Mouse (Mus musculus) yolk sac, embryonic 10.5 days (tissue): ENCODE results near the gene Slc1a2.

Source experiments
- DNase-seq: peaks from one replicate; pipeline ENCODE4 v3.0.0-alpha.2; 2017; ENCODE audit warnings: low spot score

Slc1a2 gene

DNA sequence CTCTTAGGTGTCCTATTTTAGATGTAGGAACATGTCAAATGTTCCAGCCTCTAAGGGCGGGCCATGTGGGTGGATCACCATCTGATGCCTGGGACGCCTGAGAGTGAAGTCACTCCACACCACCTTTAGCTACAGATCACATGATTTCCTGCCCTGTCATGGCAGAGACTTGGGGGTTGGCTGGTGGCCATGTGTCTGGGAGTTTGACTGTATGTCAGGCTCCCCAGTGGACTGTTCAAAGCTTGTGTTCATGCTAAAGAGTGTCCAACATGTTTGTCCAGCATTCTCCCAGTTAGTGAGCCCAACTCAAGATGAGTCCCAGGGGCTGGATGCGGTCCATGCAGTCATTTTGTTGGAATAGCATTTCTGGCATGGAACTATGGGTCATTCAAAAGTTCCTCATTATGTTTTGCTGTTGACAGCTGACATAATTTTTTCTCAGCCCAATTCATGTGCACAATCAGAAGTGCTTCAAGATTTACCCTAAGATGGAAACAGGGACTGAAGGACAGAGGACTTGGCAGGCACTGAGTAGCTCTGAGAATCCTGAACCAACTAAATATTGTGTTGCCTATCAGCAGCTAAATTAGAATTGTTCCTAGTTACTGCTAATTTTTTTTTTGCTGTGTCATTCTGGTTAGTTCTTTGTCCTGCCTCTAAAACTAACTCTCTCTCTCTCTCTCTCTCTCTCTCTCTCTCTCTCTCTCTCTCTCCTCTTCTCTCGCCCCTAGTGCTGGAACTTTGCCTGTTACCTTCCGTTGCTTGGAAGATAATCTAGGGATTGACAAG lies 102.0 kb downstream of the Slc1a2 start:
- no peak for DNase-seq

DNA sequence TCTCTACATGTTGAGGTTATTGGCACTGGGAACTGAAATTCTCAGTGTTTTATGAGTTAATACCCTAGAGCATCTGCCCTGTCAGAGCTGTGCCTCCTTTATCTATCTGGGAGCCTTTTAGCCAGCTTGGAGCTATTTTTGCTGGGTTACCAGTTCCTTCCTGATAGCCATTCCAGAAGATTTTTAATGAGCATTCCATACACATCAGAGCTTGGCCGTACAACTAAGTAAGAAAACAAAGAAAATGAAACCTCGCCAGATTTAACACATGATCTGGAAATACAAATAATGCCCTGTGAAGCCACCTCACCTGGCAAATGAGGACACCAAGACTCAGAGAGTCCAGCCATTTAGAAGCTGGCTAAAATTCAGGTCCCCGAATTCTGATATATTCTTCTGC lies 104.7 kb downstream of the Slc1a2 start:
- no peak for DNase-seq

DNA sequence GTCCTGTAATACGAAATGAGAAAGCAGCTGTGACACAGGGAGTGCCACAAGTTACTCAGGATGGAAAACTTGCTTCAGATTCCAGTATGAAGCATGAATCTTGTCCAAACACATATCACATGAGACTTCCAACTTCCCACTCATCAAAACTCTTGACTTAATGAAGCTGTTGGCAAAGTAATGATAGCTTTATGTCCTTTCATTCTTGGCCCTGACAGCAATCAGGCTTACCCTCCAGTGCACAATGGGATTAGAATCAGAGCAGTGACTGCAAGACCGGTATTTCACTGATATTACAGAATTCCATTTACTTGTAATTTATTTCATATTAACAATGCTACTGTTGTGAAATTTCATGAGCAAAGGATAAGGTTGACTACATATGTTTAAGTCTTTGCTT lies 105.5 kb downstream of the Slc1a2 start:
- DNase-seq = no peak

DNA sequence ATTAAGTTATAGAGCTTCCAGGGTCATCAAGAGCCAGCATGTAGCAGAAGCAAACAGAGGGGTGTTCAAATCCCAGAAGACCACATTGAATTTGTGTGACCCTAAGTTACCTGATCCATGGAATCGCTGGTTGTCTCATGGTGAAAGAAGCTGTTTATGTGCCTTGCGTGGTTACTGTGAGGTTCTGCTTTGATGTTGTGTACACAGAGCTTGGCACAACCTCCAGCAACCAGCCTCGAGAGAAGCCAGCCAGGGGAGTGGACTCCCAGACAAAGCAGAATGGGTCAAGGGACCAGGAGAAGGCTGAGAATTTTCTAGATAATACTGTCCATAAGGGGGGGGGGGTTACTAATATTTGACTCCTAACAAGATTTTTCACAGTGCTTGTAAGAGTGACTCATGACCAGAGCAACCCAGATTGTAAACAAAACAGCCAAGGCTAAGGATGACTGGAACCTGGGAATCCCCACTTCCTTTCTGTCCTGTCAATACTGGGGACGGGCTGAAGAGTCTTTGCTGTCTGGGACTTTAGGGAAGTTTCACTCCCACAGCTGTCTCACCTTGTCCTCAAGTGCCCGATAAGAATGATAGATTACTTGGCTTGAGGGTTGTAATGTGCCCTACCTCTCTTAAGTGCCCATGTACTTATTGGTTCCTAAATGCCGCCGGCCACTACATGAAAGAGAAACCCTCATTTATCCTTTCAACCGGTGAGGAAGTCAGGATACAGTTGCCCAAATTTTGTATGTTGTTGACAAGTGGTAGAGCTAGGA lies 106.3 kb downstream of the Slc1a2 start:
- DNase-seq = no peak

DNA sequence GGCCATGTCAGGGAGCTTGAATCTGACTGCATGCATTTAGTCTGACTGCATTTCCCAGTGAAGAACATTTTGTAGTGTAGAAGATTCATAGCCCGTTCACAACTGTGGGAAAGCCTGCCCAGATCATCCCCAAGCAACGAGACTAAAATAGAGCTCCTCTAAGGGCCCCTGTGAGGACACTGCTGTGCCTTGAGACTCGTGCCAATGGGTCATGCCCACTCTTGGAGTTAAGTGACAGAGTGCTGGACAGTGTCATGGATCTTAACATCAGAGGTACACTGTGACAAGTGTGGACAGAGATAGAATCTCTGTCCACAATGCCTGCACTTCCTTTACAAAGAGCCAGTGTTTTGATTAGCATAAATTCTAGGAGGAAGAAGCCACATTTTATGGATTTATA lies 109.8 kb downstream of the Slc1a2 start:
- DNase-seq = no peak

DNA sequence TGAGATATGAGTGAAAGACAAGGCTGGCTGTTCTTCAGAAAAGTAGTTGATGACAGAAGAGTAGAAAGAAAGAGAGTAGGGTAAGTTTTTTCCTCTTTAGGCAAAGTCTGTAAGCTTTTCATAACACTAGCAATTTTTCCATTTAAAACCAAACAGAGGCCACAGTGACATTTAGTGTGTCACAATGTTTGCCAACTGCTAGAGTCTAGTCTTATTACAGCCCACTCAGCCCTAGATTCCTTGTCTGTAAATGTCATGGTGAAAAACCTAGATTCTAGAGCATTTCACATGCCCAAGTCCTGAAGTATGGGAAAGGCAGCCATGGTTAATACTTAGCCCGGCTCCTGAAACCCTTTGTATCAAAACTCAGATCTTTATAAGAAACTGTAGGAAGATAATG lies 112.8 kb downstream of the Slc1a2 start:
- DNase-seq = no peak

DNA sequence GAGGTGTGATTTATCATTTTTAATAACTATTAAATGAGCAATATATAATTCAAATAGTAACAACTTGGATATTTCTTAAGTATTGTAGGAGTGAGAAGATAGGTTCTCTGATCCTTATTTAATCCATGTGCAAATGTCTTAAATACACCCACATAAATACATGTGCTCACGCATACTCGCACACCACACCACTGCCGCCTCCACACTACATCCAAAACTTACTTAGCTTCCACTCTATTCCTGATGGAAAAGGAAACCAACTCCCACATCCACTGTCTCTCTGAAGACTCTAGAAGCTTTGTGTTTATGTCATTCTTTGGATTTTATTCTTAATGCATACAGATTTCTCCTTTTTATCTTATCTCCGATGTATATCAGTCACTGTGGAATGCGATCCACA lies 113.8 kb downstream of the Slc1a2 start:
- no peak for DNase-seq

DNA sequence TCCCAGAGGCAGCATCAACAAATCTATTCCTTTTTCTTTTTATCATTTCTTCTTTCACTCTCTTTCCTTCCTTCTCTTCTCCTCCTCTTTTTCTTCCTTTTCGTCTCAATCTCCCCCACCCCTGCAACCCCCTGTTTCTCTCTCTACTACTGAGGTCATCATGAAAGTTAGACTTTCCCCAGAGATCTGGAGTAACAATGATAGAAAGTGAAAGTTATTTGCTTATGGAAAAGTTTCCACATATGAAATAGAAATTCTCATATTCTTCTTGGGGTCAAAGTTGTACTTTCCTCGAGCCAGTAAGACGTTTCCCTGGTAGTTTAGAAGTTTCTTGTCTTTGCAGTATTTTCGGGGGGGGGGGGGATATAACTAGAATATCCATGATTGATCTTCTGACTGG lies 116.2 kb downstream of the Slc1a2 start:
- DNase-seq = no peak

DNA sequence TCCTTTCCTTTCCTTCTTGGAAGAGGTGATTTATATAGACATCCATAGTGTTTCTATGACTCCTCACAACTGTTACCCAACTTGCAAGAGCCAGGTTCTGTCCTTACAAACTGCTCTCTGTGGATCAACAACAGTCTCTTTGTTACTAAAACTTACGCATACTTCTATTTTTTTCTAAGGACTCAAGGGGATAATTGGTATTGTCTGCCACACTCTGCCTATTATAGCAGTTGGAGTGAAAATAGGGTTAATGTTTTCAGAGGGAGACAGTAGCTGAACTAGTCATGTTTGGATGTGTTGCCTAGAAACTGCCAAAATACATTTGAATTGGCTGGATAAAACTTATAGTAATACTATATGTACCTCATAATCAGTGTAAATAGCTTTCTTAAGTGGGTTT lies 117.1 kb downstream of the Slc1a2 start:
- DNase-seq = no peak

DNA sequence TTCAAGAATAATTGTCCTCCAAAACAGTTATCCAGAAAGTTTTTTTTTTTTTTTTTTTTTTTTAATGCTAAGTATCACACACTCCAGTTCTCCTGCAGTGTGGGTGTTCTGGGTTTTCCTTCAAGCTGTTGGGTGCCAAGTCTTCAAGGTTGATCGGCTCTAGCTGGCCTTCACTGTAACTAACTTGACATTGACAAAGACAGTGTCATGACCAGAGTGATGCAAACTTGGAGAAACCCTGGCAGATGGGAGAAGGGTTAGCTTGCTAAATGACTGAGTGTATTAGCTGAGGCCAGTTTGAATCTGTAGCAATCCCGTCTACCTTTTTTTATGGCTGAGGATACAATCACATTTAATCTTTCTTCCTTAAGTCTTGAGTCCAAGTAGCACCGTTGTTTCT lies 119.7 kb downstream of the Slc1a2 start:
- DNase-seq = no peak

DNA sequence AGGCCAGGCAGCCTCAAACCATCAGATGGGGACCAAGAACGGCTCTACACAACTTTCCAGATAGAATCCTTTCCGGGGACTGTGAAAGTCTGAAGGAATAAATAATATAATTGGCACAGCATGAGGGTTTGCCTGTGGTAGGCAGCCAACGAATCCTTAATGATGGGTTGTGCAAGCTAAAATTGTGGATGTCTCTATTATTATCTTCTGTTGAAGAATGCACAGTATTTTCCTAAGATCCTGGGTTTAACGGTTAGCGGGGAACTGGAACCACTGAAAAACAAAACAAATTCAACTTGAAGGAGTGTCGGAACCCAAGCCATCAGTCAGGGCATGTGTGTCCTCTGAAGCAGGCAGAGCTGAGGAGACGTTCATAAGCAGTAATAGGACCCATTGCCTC lies 124.3 kb downstream of the Slc1a2 start:
- DNase-seq = no peak

DNA sequence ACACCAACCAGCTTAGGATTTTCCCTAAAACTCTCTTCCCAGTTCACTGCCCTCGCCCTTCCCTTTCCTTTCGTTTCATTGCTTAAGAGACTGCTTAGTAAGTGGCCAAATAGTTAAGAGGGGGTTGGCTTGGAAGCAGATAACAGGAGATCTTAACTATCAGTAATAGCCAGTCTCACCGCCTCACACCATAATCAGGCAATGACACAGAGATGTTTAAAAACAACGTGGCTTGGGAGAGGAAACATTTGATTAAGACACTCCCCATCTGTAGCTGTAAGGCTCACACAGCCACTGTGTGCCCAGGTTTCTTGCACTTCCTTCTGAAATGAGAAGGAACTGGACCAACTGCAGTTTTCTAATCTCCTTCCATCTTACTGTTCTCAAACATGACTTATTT lies 127.2 kb downstream of the Slc1a2 start:
- no peak for DNase-seq

DNA sequence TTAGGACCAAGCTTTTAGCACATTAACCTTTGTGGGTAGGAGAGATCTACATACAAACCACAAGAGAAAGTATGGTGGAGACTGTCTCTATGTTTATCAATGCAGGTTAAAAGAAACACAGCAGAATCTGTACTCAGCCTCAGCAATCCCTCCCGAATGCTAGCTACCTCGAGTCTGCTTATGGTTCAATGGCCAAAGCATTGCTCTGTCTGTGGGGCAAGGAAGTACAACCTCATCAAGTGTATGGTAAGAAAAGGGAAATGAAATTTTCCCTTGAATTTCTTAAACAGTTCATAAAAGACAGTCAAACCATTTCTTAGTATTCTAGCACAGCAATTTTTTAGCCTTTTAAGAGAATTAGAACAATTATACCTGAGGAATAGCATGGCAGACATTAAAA lies 133.2 kb downstream of the Slc1a2 start:
- no peak for DNase-seq

DNA sequence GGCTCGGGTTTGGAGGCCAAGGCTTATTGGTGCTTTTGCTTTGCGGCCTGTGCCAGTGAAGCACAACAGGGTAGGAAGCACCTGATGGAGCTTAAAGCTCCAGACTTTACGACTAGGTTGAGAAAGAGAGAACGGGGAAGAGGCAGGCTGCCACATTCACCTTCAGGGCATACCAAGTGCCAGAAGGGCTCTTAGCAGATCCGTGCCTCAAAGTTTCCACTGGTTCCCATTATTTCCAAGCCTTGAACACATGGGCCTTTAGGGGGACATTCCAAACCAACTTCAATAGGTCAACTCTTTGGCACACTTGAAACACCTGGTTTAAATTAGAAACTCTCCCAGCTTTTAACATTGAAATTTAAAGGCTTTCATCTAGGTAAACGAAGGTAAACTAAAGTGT lies 134.3 kb downstream of the Slc1a2 start:
- no peak for DNase-seq

DNA sequence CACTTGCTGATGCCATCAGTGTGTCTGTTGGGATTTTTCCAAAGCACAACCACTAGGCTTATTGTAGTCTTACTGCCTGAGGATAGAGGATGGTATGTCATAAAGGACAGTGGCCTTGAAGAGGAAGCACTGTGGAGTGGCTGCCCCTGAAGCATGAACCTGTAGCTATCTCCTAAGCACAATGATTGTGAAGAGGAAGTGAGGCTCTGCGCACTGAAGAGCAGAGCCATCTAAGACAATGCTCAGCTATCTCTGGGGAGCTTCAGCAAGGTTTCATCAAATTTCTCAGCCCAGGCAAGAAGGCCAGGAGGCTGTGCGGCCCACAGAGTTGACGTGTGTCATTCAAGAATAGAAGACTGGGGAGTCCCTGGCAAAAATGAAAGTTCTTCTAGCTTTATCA lies 136.6 kb downstream of the Slc1a2 start:
- no peak for DNase-seq

DNA sequence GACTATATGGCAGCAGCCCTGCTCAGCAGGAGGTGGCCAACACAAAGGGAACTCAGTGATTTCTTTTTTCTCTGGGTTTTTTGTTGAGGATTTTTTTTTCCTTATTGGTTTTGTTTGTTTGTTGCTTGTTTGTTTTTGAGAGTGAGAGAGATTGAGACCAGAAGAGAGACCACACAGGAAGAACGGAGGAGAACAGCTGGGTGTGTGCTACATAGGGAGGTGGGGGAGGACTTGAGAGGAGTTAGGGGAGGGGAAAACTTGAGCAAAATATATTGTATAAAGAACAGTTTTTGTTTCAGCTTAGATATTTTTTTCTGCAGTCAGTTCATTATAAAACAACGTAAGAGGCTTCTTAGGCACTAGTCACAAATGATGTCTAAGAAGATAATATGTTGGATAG lies 139.7 kb downstream of the Slc1a2 start:
- DNase-seq = no peak

DNA sequence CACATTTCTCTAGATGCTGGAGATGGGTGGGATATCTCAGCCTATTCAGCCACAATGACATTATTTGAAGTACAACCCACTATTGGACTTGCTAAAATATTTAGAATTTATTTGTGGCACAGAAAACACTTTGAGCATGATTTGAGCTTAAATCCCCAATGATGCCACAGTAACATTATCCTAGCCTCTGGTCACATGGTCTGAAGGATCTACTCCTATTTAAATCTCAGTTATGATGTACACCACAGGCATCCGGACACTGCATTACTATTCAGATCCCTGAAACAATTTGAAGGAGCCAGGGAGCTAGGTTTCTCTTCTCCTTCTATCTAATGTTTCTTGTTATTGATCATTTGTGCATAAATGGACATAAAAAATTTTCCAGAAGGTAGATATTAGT lies 143.4 kb downstream of the Slc1a2 start:
- DNase-seq = no peak

DNA sequence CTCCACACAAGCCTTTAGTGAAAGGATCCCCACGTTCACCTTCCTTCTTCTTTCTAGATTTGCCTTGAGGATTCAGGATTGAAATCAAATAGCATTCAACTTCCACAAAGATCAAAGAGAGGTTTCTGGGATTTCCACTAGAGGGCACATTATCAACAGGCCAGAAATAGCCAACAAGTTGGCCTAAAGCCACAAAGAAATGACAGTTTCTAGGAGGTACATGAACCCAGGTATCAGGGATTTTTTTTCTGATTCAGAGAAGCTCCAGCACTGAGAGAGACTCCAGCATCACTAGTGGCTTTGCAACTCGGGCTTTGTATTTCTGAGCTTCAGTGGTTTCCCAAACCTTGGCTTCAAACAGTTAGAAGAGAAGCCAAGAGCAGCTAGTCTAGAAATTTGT lies 145.7 kb downstream of the Slc1a2 start:
- DNase-seq = no peak

DNA sequence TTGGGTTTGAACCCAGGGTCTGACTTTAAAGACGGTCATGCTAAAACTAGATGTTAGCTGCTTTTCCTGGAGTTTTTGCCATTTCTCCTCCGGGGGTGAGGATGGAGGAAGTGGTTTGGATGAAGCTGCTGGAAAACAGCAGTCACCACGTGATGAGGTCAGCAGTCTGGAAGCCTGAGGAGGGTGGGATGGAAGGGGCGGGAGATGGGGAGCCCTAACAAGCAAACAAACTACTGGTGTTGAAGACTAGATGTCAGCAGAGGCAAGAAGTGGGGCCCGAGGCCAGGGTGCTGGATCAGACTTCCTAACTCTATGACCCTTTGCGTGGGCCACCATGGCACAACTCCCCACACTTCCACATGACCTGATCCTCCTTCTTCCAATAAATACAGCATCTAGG lies 146.8 kb downstream of the Slc1a2 start:
- no peak for DNase-seq

DNA sequence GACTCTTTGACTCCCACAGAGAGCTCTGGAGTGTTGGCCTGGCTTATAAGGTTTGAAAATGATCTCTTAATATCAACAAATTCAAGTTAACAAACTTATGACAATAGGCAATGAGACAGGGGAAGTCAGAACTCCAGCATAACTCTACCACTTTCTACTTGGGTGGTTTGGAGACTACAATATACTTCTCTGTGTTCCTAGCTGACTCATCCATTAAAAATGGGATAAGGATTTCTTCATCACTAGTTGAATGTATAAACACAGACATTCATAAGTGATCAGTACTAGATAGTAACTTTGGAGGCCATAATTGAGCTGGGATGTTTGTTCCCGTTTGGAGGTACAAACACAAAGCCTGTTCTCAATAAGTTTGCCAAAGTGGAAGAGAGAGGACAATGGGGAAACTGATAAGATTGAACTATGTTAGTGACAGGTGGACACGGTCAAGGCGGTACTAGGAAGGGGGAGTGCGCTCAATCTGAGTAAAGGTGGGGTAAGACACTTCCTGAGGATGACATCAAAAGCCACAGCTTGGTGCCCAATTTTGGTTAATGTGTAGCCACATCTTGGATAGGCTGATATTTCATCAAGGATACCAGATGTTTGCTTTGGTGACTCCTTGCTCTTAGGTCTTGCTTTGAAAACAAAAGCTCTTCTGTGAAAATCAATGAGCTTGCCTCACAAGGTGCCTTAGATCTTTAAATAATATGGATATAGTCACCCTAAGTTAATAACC lies 147.5 kb downstream of the Slc1a2 start:
- no peak for DNase-seq

DNA sequence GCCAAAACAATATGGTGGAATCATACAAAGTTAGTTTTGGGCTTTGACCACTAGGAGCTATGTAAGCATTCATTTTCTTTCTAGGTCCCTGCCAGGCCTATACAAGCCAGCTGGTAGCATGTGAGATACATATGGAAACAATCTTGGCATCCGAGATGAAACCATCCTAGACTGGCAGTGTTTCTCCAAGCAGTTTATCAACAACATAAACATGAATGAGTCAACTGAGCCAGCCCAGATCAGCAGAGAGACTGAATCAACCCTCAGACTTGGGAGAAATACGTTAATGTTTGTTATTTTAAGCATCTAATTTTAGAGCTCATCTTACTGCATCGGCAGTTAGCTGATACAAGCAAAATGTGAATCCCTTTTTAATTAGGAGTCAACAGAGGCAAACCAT lies 149.2 kb downstream of the Slc1a2 start:
- no peak for DNase-seq

DNA sequence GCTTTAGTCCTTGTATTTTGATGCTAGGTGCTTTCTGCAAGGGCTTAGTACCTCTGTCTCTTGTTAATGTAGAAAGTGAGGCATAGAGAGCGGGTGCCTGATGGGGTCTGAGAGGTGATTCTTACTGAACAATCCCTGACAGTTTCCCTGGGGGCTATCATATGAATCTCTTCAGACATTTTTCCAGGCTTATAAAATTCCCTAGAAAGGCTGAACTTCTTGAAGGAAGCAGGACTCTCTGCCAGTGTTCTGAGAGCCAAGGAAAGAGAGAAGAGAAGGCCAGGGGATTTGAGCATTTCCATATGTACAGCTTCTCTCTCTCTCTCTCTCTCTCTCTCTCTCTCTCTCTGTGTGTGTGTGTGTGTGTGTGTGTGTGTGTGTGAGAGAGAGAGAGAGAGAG lies 151.0 kb downstream of the Slc1a2 start:
- DNase-seq = no peak

DNA sequence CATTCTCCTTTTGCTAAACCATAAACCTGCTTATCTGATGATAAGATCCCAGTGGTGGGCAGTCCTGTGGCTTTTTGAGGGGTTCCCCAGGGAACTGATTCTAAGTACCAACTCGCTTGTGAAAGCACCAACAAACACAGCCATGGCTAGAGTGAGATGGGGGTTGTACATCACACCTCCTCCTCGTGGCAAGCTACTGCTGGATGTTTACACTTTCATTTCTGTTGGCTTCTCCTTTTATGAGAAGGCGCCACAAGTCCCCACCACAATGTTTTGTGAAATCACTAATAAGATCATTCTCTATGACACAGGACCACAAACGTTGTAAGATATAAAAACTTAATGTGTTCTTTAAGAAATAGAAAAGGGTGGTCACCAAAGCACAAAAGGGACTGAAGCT lies 154.3 kb downstream of the Slc1a2 start:
- DNase-seq = no peak
